Mouse (Mus musculus) left cerebral cortex, adult 9 months (tissue): ENCODE measurements around the gene Mybphl.
A peak's percentile ranks its signal among the peaks of the same experiment; 100 is the strongest.

ENCODE experiments used
- DNase-seq, 2 experiments: peaks; one replicate each; pipeline ENCODE4 v3.0.0; 2022; ENCODE audit warnings: low spot score in 2 of 2

Mybphl gene

DNA sequence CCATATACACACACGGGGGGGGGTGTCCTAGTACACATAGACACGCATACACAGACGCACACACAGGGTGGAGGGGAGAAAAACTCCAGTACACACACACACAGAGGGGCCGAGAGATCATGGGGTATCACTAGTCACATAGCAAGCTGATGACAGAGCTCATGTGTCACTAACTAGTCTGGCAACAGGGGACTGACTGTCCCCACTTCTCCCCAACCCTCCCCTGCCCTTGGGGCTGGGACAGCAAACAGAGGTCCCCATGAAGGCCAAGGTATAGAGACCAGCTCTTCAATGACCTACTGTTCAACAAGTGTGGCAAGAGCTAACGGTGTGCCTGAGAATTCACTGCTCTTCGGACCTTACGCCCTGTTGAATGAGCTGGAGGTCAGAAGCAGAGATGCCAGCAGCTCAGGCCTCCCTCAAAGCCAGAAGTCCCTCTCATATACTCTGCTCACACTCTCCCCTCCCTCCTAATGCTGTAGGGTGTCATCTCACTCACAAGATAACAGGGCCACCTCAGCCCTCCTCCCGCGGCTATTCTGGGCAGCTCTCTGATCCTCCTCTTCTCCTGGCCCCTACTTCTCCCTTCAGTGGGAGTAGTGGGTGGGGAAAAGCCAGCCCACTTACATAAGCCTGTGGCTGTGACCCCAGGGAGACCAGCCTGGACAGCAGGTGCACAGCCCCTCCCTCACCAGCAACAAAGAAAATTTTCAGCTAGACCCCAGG lies at the start of gene Mybphl:
Gene Mybphl (plus strand): TSS at position 642 of the 726 bp plus-strand sequence.
- DNase-seq: no peak

DNA sequence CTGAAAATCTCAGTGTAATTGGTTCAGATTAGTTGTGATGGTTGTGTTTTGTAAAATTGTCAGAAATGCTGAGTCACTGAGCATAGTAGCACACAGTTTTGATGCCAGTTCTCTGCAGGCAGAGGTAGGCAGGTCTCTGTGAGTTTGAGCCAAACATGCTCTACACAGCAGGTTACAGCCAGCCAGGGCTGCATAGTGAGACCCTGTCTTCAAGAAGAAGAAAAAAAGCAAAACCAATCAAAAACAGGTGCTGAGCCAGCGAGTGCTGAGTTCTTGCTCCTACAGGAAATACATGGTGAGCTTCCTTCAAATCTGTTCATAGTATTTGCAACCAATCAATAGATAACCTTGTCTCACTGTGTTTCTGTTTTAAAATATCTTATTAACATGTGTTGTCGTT lies 46.2 kb upstream of the Mybphl start:
- no peak for DNase-seq

DNA sequence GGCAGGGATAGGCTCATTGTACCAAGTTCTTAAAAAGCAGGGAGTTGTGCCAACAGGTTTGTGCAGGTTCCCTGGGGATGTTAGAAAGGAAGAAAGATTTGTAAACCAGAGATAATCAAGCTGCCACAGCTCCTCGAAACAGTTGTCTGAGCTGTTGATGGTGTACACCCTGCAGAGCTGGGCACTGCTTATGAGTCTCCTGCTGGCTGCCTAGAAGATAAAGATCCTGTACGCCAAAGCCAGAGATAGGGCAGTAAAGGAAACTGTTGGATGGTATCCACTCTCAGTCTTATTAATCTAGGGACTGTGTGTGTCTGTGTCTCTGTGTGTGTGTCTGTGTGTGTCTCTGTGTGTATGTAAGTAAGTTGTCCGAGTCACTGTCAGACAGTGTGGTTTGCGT lies 43.0 kb upstream of the Mybphl start:
- no peak for DNase-seq

DNA sequence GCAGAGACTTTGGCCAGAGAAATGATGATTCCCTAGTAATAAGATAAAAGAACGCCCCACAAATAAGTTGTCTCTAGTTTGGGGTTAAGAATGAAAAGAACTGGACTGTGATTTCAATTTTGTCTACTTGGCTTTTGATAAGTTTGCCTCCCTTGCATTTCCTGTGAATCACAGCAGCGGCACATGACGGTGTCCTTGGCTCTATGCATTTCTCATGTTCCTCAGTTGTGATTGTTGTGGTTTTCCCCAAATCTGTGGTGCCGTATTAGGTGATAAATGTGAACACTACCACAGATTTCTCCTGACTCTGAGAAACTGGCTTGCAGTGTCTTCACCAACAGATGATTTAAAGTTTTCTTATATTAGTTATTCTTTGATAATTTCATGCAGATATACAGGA lies 42.6 kb upstream of the Mybphl start:
- DNase-seq: no peak

- DNase-seq: no peak
These were observed 41.7 kb upstream of the Mybphl start for GRCm38 (mm10) chr3:108322962-108323361.

DNA sequence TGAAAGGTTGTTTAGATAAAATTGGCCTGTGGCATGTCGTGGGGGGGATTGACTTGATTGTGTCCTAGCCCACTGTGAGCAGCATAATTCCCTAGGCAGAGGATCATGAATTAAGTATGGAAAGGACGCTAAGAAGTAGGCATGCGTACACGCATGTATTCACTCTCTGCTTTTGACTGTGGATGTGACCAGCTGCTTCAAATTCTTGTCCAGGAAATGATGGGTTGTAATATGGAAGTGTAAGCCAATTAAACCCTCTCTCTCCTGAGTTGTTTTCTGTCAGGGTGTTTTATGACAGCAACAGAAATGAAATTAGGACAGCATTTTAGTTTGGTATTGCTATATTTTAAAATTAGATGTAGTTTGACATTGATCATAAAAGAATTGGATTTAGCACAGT lies 39.9 kb upstream of the Mybphl start:
- no peak for DNase-seq

DNA sequence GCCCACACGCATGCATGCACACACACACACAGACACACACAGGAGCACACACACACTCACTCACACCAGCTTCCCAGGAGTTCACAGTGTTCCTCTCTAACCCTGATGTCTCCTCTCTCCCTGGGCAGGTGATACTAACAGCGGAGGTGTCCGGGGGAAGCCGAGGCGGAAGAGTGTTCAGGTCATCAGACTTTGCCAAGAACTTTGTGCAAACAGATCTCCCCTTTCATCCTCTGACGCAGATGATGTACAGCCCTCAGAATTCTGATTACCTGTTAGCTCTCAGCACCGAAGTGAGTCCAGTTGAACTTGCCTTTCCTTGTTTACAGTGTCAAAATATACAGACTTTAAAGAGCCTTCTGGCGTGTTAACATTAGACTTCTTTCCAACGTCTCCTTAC lies 39.2 kb upstream of the Mybphl start:
- no peak for DNase-seq

GRCm38 (mm10) chr3:108327275-108327674 lies 37.4 kb upstream of the Mybphl start:
- DNase-seq: peak in 1 of 2 experiments; percentile 62

GRCm38 (mm10) chr3:108327916-108328315 lies 36.8 kb upstream of the Mybphl start:
- DNase-seq: no peak

- no peak for DNase-seq
These were observed 36.3 kb upstream of the Mybphl start for GRCm38 (mm10) chr3:108328441-108328841.

GRCm38 (mm10) chr3:108330812-108331211 lies 33.9 kb upstream of the Mybphl start:
- peak in 1 of 2 experiments; percentile 64 for DNase-seq

DNA sequence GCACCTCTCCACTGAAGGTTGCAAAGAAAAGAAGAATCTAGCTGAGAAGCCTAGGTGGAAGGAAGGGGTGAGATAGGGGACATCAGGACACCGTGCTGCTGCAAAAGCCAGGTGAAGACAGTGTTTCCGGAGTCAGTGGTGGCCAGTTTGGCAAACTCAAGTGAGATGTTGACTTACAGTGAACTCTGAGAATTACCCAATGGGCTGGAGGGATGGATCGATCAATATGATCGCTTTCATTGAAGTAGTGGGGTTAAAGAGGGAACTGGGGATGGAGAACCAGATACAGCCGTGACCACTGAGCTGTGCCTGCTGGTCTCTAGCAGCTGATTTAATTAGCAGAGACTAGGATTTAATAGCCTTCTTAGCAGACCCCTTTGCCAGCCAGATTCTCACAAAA lies 27.8 kb upstream of the Mybphl start:
- DNase-seq: no peak

DNA sequence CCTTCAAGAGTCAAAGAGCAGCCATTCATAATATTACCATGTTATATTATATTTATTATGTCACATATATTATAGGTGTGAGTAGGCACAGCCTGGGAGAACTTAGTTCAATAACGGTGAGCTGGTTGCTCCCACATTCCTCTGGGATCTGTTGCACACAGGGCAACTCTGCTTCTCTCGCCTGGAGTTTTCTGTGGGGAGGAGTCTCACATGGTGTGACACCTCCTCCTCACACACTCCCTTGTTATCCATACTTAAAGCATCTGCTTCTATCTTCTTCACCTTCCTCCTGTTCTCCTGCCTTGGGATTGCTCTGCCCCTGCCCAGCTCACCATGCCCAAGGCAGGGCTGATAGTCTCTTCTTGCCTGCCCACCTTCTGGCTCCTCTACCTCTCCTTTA lies 23.7 kb upstream of the Mybphl start:
- DNase-seq: no peak

DNA sequence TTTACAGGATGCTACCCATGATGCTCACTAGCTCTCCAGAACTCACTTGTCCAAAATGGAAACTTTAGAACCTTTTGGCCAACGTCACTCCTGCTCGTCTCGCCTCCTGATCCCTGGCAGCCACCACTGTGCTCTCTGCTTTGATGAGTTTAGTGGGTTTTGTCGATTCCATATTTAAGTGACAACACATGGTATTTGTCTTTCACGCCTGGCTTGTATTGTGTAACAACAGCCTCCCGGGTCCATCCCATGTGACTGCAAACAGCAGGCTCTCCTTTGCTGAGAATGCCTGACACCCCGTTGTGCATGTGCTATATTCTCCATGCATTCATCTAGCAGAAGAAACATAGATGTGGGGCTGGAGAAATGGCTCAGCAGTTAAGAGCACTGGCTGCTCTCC lies 22.5 kb upstream of the Mybphl start:
- no peak for DNase-seq

DNA sequence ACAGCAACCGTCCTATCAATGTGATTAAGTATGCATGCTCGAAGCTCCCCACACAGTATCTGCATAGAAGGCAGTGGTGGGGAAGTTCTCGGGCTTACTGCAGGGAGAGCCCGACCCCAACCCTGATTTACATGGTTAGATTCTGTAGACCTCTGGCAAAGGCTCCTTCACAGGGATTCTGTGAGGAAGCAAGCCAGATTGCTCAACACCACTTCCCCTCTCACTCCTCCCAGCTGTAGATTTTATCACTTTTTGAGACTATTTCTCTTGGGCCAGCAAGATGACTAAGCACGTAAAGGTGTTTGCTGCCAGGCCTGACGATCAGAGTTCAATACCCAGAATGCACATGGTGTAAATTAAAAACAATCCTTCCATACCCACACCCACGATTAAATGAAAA lies 18.9 kb upstream of the Mybphl start:
- DNase-seq: no peak

GRCm38 (mm10) chr3:108348376-108348775 lies 16.3 kb upstream of the Mybphl start:
- no peak for DNase-seq

DNA sequence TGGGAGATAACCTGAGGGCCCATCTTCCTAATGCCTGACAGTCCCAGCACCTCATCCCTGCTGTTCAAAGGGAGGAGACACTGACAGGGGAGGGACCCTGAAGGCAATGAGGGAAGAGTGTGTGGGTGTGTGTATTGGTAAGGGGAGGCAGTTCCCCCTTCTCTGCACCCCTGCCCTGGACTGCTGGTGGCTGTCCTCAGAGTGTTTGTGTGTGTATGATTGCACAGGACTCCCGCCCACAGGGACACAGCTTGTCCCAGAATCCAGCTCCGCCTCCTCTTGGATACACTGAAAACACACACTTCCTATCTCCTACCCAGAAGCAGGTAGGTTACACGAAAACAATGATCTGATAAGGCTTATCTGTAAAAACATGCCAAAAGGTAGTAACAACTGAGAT lies 9.5 kb upstream of the Mybphl start:
- no peak for DNase-seq

GRCm38 (mm10) chr3:108357051-108357450 lies 7.7 kb upstream of the Mybphl start:
- peak in 1 of 2 experiments; percentile 50 for DNase-seq

DNA sequence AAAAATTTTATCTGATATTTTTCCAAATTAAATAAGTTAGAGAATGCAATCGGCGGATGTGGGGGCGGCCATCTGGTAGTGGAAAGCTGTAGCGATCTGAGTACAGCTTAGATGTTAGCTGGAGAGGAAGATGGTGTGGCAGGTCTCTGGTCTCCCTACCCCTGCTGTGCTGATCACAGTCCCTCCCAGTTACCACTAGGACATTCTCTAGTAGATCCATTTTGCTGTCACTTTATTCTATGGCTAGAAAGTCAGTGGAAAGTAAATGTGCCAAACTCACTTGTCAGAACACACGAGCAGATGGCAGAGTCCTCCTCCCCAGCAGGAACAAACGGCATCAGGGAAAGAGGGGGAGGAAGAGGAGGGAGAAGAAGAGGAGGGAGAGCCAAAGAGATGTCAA lies 6.3 kb upstream of the Mybphl start:
- peak in 1 of 2 experiments; percentile 69 for DNase-seq

GRCm38 (mm10) chr3:108360894-108361293 lies 3.8 kb upstream of the Mybphl start:
- no peak for DNase-seq

GRCm38 (mm10) chr3:108363626-108364025 lies 1.1 kb upstream of the Mybphl start:
- DNase-seq: no peak

GRCm38 (mm10) chr3:108367173-108367572 lies 2.5 kb downstream of the Mybphl start:
- no peak for DNase-seq

GRCm38 (mm10) chr3:108367828-108368227 lies 3.1 kb downstream of the Mybphl start:
- no peak for DNase-seq

DNA sequence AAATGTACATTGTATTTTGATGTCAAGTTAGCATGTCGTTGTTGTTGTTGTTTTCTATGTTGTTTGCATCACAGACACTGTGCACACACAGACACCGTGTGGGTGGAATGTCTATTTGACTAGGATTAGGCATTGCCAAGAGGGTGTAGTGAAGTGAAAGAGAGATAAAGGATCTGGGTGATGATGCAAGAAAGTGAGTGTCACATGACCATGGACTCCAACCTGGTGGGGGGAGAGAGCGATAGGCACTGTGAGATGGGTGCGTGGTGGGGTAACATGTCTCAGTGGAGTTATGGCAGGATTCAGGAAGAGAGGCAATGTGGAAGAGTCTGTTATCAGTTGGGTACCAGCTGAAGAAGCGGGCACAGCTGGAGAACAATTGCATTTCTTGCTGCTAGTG lies 4.0 kb downstream of the Mybphl start:
- DNase-seq: no peak
